Mouse (Mus musculus) liver, embryonic 14.5 days (tissue): ENCODE measurements around the gene E2f2. TPM values are rescaled to one million over a fixed set of nuclear protein-coding genes. Genes with fewer than 3 reads are reported as not detected.

Experiments
- ATAC-seq: fragments of 200-750 bp; cut with Nextera tagmentation; 2 replicates; pipeline ENCODE4 v1.8.0; 2017; ENCODE audit warnings: moderate number of reproducible peaks, mild to moderate bottlenecking, moderate library complexity; ENCODE audit not compliant: insufficient read depth
- DNase-seq, 3 experiments: peaks; one replicate each; pipeline ENCODE4 v3.0.0-alpha.2; 2012 to 2013; ENCODE audit warnings: low read depth in 3 of 3, low spot score in 3 of 3
- H3K27ac ChIP-seq: fragments of 300-500 bp; sonication (generic); 2 replicates; pipeline ENCODE4 v1.5.1; 2014; ENCODE audit warnings: moderate library complexity, mild to moderate bottlenecking, control low read depth, inconsistent platforms
- H3K27me3 ChIP-seq: fragments of 300-500 bp; sonication (generic); 2 replicates; pipeline ENCODE4 v1.6.1; 2014; ENCODE audit warnings: mild to moderate bottlenecking, low read length, moderate library complexity; ENCODE audit not compliant: control insufficient read depth, insufficient read depth
- H3K36me3 ChIP-seq: fragments of 300-500 bp; sonication (generic); replicated peaks from 2 replicates; pipeline ENCODE4 v1.6.1; 2014; ENCODE audit warnings: low read depth; ENCODE audit not compliant: control insufficient read depth, insufficient read depth
- H3K4me1 ChIP-seq, 2 experiments: fragments of 200-500 bp in 1 of 2; fragments of 300-500 bp in 1 of 2; sonication (generic) in 1 of 2; replicated peaks; 2 replicates each; pipeline ENCODE4 v1.6.1; 2012 to 2014; ENCODE audit warnings: antibody characterized with exemption in 1 of 2, inconsistent platforms in 1 of 2, low read length in 1 of 2; ENCODE audit not compliant: control insufficient read depth in 2 of 2, insufficient read depth in 2 of 2
- H3K4me2 ChIP-seq: fragments of 300-500 bp; sonication (generic); 2 replicates; pipeline ENCODE4 v1.6.1; 2014; ENCODE audit warnings: low read depth, mild to moderate bottlenecking, control low read depth, moderate library complexity
- H3K4me3 ChIP-seq, 2 experiments: fragments of 200-500 bp in 1 of 2; fragments of 300-500 bp in 1 of 2; sonication (generic) in 1 of 2; 2 replicates each; pipeline ENCODE4 v1.5.1; 2012 to 2014; ENCODE audit warnings: low read depth in 2 of 2, low read length in 2 of 2, mild to moderate bottlenecking in 2 of 2, control low read depth in 1 of 2, inconsistent platforms in 1 of 2, moderate library complexity in 1 of 2; ENCODE audit not compliant: insufficient read depth in 1 of 2
- H3K9ac ChIP-seq: fragments of 300-500 bp; sonication (generic); replicated peaks from 2 replicates; pipeline ENCODE4 v1.6.1; 2014; ENCODE audit warnings: mild to moderate bottlenecking, control low read depth, moderate library complexity
- H3K9me3 ChIP-seq: fragments of 300-500 bp; sonication (generic); 2 replicates; pipeline ENCODE4 v1.6.1; 2016; ENCODE audit warnings: low read length, mixed read lengths; ENCODE audit not compliant: control insufficient read depth
- CTCF ChIP-seq: IDR thresholded peaks from 2 replicates; pipeline ENCODE4 v1.5.1; 2016; ENCODE audit warnings: antibody characterized with exemption, low read depth, control low read depth
- EP300 ChIP-seq: IDR thresholded peaks from 2 replicates; pipeline ENCODE4 v1.6.1; 2016; ENCODE audit warnings: antibody characterized with exemption, low read depth
- WGBS: fragments of 180-500 bp; shearing (Covaris S2); extraction: QIAGEN DNeasy Blood & Tissue Kit; methylation state at CpG from one replicate; pipeline ENCODE4 v1.1.7; 2014; ENCODE audit not compliant: insufficient replicate concordance; 5-methylcytosine and 5-hydroxymethylcytosine counted together
- polyA plus RNA-seq, 2 experiments: library from polyadenylated mRNA; depleted of rRNA in 1 of 2; stranded (reverse) in 1 of 2; unstranded in 1 of 2; fragments of >200 nt; fragmentation: Nextera tagmentation in 1 of 2; extraction: Ambion mirVana in 1 of 2; gene quantifications; 2 replicates each; pipeline versions ENCODE4 v1.2.1 to v1.2.3; 2012 to 2014

Gene E2f2
- polyA plus RNA-seq, 2 experiments, result 40.5 to 50.3 TPM

GRCm38 (mm10) chr4:136210931-136211330 lies 38.7 kb downstream of the E2f2 start:
- H3K4me2 ChIP-seq, result no peak overlapping the region
- no peak overlapping the region for H3K27ac ChIP-seq
- ATAC-seq (no peak), DNase-seq (no peak)
- H3K36me3 ChIP-seq, result no peaks in the 10 kb centered on the region
- peaks cover 21% of the 10 kb centered on the region for H3K27me3 ChIP-seq
- no peak for TF ChIP-seq EP300
- no peak for TF ChIP-seq CTCF
- no peak overlapping the region for H3K4me3 ChIP-seq
- H3K4me1 ChIP-seq, result peaks cover under 1 to 10% of the 10 kb centered on the region in 2 experiments
- H3K9ac ChIP-seq, result no peak overlapping the region
- WGBS, result 50% methylated on average over 9 of the region's 9 CpGs
- no peaks in the 10 kb centered on the region for H3K9me3 ChIP-seq

DNA sequence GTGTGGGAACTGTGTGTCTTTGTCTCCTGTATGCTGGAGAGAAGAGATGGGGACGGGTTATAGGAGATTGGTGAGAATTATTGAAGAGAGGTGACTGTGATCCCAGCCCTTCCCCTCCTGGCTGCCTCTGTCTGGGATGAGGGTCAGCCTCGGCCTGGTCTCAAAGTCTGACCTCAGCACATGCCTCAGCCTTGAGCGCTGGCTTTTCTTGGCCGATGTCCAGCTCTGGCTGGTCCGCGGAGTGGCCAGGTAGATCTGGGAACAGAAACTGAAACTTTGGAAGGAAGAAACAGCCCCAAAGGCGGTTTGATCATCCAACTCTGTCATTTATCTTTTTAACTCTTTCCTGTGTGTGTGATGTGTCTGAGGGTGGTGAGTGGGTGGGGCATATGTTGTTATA lies 41.4 kb downstream of the E2f2 start:
- DNase-seq, result no peak
- WGBS, result 57% methylated on average over 7 of the region's 7 CpGs
- no peak overlapping the region for H3K4me3 ChIP-seq
- peaks cover 0 to 3% of the 10 kb centered on the region in 2 experiments; a peak in 1 of 4 replicates for H3K4me1 ChIP-seq
- no peaks in the 10 kb centered on the region for H3K36me3 ChIP-seq
- H3K27ac ChIP-seq, result no peak overlapping the region
- H3K9me3 ChIP-seq, result no peaks in the 10 kb centered on the region
- H3K9ac ChIP-seq, result no peak overlapping the region
- H3K4me2 ChIP-seq, result no peak overlapping the region
- no peak for ATAC-seq
- peaks cover 11% of the 10 kb centered on the region for H3K27me3 ChIP-seq
- TF ChIP-seq CTCF (no peak), EP300 (no peak)

GRCm38 (mm10) chr4:136214828-136215227 lies 42.6 kb downstream of the E2f2 start:
- Histone ChIP-seq H3K4me3 (no peak overlapping the region), H3K4me2 (no peak overlapping the region), H3K4me1 (0 out of 4 replicates have a peak, but pooled peaks cover 0 to 3% of the 10 kb centered on the region in 2 experiments), H3K9me3 (no peaks in the 10 kb centered on the region), H3K27ac (no peak overlapping the region), H3K9ac (no peak overlapping the region), H3K36me3 (no peaks in the 10 kb centered on the region), H3K27me3 (peaks cover 16% of the 10 kb centered on the region)
- ATAC-seq (peak; percentile 69), DNase-seq (peak in 2 of 3 experiments; percentile 35 to 36)
- 69% methylated on average over 8 of the region's 8 CpGs for WGBS
- TF ChIP-seq CTCF (no peak), EP300 (no peak)

- Histone ChIP-seq H3K9me3 (no peaks in the 10 kb centered on the region), H3K4me1 (0 out of 4 replicates have a peak, but pooled peaks cover 0 to 3% of the 10 kb centered on the region in 2 experiments), H3K9ac (no peak overlapping the region), H3K4me2 (peak overlapping the region; percentile 13; the same call in 1 of the 2 replicates), H3K36me3 (no peaks in the 10 kb centered on the region), H3K4me3 (no peak overlapping the region), H3K27ac (no peak overlapping the region), H3K27me3 (peaks cover 22% of the 10 kb centered on the region)
- ATAC-seq (no peak), DNase-seq (no peak)
- whole genome bisulfite sequencing, result 67% methylated on average over 8 of the region's 8 CpGs
- TF ChIP-seq EP300 (no peak), CTCF (no peak)
These were observed 43.4 kb downstream of the E2f2 start for GRCm38 (mm10) chr4:136215576-136215975.

GRCm38 (mm10) chr4:136217063-136217462 lies 44.9 kb downstream of the E2f2 start:
- ATAC-seq (no peak), DNase-seq (no peak)
- H3K9me3 ChIP-seq, result no peaks in the 10 kb centered on the region
- TF ChIP-seq CTCF, result no peak
- no peak for TF ChIP-seq EP300
- H3K4me2 ChIP-seq, result no peak overlapping the region
- no peaks in the 10 kb centered on the region for H3K36me3 ChIP-seq
- no peak overlapping the region for H3K4me3 ChIP-seq
- no peak overlapping the region for H3K9ac ChIP-seq
- H3K27ac ChIP-seq, result no peak overlapping the region
- 0 out of 4 replicates have a peak, but pooled peaks cover 0 to 3% of the 10 kb centered on the region in 2 experiments for H3K4me1 ChIP-seq
- H3K27me3 ChIP-seq, result peaks cover 22% of the 10 kb centered on the region
- WGBS, result 46% methylated on average over 10 of the region's 10 CpGs
